Mouse (Mus musculus) left cerebral cortex, adult 18-20 months (tissue): ENCODE results near the gene Sirt2. TPM values are rescaled to one million over a fixed set of nuclear protein-coding genes. Genes with fewer than 3 reads are reported as not detected.

ENCODE experiments used
- DNase-seq, 2 experiments: peaks; one replicate each; pipeline ENCODE4 v3.0.0; 2021 to 2022; ENCODE audit warnings: low spot score in 2 of 2, mixed read lengths in 1 of 2
- total RNA-seq, 2 experiments: library from RNA; stranded (reverse); gene quantifications; 2 replicates each; pipeline ENCODE4 v1.2.3; 2021

The Sirt2 gene
- total RNA-seq, 2 experiments from 2014 or later = 120 to 122 TPM

DNA sequence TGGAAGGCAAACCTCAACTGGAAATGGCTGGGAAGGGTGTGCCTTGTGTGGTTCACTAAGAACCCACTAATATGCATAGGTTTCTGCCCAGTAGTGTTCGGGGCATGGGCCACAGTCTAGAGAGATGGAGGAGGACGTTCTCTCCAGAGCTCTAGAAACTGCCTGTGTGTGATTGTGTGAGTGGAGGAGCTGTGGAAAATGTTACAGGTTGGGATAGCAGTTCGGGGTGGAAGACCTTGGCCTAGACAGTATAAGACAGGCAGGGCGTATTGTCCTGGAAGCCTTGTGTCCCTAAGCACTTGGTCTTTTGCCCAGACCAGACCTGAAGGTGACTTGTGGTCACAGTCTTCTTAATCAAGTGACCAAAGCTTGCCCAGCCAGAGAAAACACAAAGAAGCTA is 45.9 kb downstream of the Sirt2 start:
- DNase-seq = no peak

DNA sequence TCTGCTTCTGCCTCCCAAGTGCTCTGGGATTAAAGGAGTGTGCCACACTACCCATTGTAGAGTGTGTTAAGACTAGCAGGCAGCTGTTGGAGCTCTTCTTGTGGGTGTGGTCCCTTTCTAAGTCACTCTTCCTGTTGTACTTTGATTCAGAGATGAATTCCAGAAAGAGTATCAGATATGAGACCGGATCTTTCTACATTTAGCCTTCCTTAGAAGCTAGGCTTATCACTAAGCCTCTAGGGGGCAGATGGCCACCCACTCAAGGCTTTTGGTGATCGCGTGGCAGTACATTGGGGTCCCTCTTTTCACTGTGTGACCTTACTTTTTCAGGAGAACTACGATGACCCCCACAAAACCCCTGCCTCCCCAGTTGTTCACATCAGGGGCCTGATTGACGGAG is 46.4 kb downstream of the Sirt2 start:
- no peak for DNase-seq

DNA sequence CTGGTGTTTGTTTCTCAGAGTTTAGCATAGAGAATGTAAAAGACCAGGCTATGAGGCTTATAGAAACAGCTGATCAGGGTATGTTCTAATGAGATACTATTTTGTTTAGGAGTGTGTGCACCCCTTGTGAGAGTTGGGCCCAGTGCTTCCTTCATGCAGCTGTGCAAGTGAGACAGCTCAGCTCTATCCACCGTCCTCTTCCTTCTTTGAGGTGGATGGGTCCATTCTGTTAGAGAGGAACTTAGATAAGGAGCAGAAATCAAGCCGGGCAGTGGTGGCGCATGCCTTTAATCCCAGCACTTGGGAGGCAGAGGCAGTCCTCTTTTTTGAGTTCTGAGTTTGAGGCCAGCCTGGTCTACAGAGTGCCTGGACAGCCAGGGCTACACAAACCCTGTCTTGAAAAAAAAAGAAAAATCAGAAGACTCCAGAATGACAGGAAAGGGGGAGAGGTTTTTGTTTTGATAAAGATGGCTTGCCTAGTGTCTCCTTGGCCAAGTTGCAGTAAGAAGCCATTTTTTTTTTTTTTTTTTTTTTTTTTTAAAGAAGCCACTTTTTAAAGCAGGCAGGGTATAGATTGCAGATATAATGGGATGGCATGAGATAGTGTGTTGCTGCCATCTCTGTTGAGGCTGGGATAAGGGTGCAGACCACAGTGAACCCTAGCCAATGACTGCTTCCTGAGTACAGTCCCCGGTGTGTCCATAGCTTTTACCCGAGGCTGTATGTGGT is 47.9 kb downstream of the Sirt2 start:
- DNase-seq = no peak

DNA sequence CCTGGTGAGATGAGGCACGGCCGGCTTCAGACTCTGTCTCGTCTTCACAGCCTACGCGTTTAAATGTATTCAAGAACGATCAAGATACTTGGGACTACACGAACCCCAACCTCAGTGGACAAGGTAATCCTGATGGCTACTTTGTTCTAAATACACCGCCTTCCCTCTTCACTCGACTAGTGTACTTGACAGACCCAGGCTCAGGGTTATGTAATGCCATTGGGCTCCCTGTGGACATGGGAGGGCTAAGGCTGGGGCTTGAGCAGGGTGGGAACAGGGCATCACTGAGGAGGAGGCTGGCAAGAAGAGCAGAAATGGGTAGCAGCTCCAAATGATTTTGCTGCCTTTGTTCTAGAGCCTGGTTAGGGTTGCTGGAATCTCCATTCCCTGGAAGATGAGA is 48.7 kb downstream of the Sirt2 start:
- no peak for DNase-seq

DNA sequence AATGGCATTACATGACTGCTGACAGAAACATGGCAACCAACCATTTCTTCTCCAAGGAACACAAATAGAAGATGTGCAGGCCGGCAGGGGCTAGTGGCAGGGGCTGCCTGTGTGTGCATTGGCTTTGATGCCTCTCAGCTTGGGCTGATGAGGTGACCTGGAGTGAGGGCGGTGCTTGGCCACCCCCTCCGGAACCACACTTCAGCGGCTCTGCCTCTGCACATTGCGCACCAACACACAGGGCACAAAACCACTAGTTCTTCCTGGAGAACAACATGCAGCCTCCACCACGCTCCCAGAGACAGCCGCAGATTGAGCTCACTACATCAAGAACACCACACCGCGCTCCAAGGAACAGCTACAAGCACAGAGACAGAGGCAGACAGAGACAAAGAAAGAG is 49.7 kb downstream of the Sirt2 start:
- no peak for DNase-seq

DNA sequence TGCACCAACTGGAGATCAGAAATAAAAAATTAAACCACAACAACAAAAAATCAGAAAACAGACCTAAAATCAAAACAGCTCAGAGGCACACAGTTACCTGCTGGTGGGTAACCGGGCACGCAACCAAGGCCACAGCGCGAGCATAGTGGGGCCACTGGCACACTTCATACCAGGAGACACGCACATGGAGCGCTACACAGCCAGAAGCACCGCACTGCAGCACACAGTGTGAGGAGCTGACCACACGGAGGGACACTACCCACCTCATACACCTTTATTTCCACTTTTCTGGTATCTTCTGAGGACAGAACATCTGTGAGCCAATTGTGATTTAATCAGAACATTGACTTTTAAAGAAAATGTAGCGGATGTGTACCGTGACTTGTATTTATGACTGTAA is 50.4 kb downstream of the Sirt2 start:
- no peak for DNase-seq

DNA sequence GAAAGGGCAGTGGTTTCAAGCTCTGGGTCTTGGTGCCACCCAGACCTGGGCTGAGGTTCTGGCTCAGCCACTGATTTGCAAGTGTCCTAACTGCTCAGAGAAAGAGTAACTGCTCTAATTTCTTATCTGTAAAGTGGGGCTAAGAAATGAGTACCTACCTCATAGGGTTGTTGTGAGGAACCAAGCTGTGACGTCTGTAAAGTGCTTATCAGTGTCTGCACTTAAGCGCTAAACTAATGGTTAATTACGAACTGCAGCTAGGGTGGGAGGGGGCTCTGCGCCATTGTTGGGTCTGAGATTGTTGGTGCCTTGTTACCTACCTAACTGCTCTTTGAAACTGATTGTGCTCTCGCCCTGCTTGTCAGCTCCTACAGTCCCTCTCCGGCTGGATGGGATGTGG is 51.0 kb downstream of the Sirt2 start:
- no peak for DNase-seq

DNA sequence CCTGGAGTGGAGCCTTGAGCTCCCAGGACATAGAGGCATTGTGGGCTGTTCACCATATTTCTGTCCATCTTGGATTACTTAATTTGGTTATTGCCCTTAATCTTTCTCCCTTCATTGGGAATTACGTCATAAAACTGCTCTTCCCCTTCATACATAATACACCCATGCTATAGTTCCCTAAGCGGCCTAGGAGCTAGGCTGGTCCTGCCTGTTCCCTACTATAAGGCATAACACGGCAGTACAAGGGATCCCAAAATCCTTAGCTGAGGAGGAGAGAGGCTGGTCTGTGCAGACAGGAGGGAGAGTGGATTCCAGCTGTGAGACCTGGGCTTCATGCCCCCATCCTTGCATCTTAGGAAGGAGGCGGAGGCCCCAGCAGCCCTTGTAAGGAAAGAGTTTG is 51.4 kb downstream of the Sirt2 start:
- no peak for DNase-seq

DNA sequence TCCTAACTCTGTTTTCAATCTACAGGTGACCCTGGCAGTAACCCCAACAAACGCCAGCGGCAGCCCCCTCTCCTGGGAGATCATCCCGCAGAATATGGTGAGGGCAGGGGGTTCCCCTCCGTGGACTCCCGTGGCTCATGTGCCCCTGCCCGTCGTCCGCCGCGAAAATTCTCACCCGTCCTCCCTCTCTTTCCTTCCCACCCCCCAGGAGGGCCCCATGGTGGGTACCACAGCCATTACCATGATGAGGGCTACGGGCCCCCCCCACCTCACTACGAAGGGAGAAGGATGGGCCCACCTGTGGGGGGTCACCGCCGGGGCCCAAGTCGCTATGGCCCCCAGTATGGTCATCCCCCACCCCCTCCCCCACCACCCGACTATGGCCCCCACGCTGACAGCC is 51.9 kb downstream of the Sirt2 start:
- no peak for DNase-seq

DNA sequence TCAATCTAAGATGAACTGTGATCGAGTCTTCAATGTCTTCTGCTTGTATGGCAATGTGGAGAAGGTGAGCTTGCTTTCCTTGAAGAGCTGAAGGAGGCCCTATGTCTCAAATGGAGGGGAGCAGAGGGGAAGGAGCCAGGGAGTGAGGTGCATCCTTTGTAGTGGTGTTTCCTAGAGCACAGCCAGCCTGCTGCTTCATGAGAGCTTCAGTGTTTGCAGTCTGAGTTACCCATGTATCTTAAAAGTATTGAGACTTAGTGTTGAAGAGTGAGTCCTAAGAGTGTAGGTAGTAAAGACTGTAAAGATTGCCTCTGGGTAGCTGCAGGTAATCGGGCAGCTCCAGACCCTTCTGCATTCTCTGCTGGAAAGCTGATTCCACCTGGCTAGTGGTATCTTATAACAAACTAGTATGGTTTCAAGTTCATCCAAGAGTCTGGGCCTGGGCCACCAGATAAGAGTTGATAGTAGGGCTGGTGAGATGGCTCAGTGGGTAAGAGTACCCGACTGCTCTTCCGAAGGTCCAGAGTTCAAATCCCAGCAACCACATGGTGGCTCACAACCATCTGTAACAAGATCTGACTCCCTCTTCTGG is 52.4 kb downstream of the Sirt2 start:
- no peak for DNase-seq

DNA sequence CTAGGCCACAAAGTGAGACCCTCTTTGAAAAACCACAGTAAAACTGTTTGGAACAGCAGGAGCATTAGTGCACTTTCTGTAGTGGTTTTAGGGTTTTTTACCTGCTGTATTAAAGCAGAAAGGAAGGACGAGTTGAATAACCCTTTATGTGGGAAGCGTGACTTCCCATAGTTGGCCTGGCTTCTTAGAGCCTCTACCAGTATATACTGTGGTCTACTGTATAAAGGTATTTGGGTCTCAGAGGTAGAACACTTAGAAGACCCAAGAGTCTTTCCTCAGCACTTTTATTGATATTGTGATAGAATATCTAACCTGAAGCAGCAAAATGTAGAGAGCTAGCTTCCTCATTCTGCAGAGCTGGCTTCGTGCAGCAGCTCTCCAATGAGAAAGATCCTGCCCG is 53.0 kb downstream of the Sirt2 start:
- DNase-seq = no peak

DNA sequence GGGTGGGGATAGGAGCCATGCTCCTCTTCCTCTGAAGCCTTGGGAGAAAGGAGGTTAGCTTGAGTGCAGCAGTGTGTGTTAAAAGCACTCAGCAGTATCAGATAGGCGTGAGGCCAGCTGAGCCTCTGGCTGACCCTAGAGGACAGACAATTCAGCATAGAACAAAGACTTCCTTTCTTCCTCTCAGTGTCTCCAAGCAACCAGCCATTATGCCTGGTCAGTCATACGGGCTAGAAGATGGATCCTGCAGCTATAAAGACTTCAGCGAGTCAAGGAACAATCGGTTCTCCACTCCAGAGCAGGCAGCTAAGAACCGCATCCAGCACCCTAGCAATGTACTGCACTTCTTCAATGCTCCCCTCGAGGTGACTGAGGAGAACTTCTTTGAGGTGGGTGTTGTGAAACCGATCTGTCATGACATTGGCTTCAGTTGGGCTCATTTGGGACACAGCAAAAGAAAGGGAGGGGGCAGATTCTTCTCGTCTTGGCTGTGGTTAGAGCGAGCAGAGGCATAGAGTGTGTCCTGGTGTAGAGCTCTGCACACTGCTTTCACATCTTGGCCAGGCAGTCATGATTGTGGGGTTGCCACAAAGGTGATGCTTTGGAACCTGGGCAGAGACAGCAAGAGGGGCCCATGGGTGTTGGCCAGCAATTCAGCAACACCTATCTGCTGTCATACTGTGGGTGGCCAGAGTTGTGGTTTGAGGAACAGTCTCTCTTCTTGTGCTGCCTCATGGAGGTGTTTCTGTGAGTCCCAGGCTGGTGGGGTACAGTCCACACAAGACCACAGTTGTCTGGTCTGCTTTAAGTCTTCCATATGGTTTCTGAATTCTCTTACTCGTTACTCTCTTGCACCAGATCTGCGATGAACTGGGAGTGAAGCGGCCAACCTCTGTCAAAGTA is 54.1 kb downstream of the Sirt2 start:
- DNase-seq = no peak

DNA sequence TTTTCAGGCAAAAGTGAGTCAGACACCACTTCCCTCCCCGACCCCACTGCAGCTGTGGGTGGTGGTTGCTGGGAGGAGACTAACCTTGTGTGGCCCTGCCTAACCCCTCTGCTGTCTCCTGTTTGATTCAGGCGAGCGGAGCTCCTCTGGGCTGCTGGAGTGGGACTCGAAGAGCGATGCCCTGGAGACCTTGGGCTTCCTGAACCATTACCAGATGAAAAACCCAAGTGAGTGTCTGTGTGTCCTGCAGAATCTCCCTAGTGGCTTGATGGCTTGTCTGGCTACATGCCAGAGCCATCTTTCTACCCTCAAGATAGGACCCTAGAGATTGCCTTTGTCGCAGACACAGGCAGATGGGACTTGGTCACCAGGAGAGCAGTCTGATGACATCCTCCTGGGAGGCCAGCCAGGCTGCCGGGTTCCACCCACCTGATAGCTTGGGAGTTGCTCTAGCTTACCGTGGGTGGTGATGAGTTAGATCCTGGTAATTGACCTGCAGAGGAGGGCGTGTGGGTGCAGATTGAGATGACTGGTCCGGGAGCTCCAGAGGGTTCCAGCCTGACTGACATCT is 54.8 kb downstream of the Sirt2 start:
- DNase-seq = peak; percentile 66 to 80

DNA sequence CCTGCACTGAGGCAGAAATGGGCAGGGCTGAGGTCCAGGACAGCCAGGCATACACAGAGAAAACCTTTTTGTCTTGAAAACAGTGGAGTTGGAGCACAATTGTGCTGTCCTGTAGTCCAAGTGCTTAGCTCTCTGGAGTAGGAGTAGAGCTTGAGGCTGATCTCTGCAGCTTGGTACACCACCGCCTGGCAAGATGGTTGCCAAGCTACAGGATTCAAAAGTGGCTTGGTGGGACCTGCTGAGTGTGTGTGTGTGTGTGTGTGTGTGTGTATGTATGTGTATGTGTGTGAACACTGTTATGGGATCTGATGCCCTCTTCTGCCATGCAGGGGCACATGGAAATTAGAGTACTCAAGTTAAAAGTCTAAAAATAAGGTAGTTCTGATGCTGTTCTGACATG is 56.0 kb downstream of the Sirt2 start:
- DNase-seq = no peak

DNA sequence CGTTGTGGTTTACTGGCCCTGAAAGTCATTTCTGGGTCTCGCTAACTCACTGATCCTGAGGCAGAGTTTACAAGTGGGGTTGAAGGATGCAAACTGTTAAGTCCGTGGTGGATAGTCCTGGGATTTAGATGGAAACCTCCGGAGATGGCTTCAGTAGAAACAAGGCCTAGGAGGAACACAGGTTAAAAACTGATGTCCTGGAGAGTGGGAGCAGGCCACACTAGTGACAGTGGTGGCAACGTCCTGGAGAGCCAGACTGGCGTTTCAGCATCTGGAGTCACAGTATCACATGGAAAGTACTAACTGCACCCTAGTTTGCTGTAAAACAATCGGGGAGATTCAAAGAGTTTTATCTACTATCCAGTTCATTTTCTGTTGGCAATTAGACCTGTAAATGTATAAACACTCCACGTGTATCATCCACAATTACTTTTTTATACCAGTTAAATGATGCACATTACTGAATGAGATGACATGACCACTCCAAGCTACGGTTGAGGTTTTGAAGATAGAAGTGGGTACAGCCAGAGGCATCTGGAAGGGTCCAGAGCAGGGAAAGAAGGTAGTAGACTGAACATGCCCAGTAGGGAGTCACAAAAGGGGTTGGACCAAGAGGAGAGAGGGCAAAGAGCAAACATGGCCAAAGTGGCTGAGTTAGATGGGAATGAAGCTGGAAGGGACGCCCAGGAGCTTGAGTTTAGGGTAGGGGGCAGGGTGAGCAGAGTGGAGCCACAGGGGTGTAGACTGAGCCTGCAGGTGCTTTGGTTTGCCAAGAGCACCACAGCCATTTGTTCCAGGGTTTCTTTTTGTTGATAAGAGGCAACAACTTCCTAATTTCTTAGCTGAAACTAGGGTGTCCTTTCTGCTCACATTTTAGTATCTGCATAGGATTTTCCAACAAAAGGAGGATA is 56.7 kb downstream of the Sirt2 start:
- no peak for DNase-seq

DNA sequence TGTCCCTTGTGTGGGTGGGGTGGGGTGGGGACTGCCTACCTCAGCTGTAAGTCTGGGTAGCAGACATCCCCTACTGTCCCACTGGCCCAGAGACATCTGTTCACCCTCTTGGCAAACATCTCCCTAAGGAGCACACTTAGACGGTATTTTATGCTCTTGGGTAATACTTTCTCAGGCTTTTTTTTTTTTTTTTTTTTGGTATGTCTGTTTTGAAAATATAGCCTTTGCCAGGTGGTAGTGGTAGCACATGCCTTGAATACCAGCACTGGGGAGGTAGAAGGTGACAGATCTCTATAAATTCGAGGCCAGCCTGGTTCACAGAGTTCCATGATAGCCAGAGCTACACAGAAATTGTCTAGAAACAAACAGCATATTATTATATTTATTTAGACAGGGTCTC is 57.4 kb downstream of the Sirt2 start:
- DNase-seq = no peak

DNA sequence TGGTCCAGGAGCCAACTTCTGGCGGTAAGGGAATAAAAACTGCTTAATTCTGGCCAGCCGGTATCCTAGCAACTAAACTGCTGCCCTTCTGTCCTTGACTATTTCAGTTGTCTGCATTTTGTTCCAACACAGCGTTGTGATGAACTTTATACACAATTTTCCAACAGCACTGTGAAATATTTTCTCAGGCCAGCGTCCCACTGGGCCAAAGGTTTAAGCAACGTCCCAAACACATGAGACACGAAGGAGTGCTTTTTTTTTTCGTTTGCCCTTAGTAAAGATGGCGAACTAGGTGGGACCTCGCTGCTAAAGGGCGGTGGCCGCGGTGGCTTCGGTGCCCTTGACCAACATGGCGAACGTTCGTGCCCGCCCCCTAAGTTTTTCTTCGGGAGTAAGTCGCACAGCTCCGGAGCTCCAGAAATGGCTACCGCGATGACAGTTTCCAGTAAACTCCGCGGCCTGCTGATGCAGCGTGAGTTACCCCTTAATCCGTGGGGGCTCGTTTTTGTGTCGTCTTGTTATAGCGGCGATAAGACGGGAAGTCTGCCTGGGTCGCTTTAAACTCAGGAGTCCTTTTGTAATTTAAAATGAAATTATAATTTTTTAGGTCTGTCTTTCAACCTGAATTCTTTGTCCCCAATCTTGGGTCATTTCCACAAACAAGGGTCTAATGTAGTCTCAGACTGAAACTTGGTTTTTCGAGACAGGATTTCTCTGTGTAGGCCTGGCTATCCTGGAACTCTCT is 58.6 kb downstream of the Sirt2 start, which contains the start of gene Ech1:
TSS of gene Ech1 (plus strand) at position 277 of the 745 bp plus-strand sequence.
- DNase-seq = peak; percentile 86

DNA sequence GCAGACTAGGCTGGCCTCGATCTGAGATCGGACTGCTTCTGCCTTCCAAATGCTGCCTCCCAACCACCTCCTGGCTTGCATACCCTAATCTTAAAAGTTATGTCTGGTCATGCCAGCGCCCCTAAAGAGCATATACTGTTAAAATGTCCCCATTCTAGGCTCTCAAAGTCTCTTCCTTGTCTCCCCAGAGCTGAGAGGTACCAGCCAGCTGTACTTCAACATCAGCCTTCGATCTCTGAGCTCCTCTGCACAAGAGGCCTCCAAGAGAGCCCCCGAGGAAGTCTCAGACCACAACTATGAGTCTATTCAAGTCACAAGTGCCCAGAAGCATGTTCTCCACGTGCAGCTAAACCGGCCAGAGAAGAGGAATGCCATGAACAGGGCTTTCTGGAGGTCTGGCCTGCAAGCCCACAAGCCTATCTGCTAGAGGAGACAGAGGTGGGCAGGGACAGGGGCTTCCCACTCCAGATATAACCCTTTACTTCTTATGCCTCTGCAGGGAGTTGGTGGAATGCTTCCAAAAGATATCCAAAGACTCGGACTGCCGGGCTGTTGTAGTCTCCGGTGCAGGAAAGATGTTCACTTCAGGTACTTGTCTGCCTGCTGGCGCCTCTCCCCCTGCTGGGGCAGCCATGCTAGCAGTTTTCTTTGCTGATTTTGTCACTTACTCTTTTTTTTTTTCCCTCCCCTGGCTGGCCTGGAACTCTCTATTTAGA is 59.3 kb downstream of the Sirt2 start:
- DNase-seq = no peak

DNA sequence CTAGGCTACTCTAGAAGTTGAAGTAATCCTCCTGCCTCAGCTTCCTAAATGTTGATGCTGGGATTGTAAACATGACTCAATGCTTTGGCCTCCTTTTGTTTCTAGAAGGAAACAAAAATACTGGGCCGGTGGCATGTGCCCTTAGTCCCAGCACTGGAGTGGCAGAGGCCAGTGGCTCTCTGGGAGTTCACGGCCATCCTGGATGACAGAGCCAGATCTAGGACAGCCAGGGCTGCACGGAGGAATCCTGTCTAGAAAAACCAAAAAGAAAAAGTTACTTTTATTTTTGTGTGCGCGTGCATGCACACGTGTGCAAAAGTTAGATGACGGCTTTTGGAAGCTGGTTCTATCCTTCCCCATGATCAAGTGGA is 59.9 kb downstream of the Sirt2 start:
- DNase-seq = no peak
